Mouse (Mus musculus) MEL (cell line): ENCODE data around the gene Ppp2r5a.

Experiments used
- CTCF ChIP-seq, 3 experiments: IDR thresholded peaks in 2 of 3; conservative IDR thresholded peaks in 1 of 3; 2 replicates each; pipeline ENCODE4 v1.5.1; 2011 to 2012; ENCODE audit warnings: low read length in 3 of 3, low read depth in 2 of 3, mild to moderate bottlenecking in 2 of 3, improper control_type of control experiment in 1 of 3, inconsistent platforms in 1 of 3, mixed read lengths in 1 of 3, moderate library complexity in 1 of 3; ENCODE audit not compliant: control insufficient read depth in 1 of 3, insufficient read depth in 1 of 3, poor library complexity in 1 of 3, severe bottlenecking in 1 of 3
- EP300 ChIP-seq, 2 experiments: IDR thresholded peaks; 2 replicates each; pipeline ENCODE4 v1.6.1; 2011; ENCODE audit warnings: improper control_type of control experiment in 2 of 2, low read length in 2 of 2, low read depth in 1 of 2, mild to moderate bottlenecking in 1 of 2
- HCFC1 ChIP-seq: IDR thresholded peaks from 2 replicates; pipeline ENCODE4 v1.6.1; 2012; ENCODE audit warnings: low read depth, mild to moderate bottlenecking, inconsistent platforms, low read length, improper control_type of control experiment, moderate library complexity
- KAT2A ChIP-seq: conservative IDR thresholded peaks from 2 replicates; pipeline ENCODE4 v1.6.1; 2012; ENCODE audit warnings: low read depth, low read length, improper control_type of control experiment, inconsistent platforms
- MEF2A ChIP-seq: IDR thresholded peaks from 2 replicates; pipeline ENCODE4 v1.6.1; 2014; ENCODE audit warnings: low read depth, mild to moderate bottlenecking, inconsistent platforms, low read length, improper control_type of control experiment; ENCODE audit not compliant: poor library complexity, insufficient replicate concordance, severe bottlenecking; ENCODE audit errors: extremely low read depth
- POLR2A ChIP-seq, 2 experiments: IDR thresholded peaks; 2 replicates each; pipeline ENCODE4 v1.6.1; 2011 to 2012; ENCODE audit warnings: low read length in 2 of 2, mild to moderate bottlenecking in 2 of 2, control low read depth in 1 of 2, improper control_type of control experiment in 1 of 2, low read depth in 1 of 2, moderate library complexity in 1 of 2; ENCODE audit not compliant: control insufficient read depth in 1 of 2, insufficient read depth in 1 of 2, poor library complexity in 1 of 2
- POLR2AphosphoS2 ChIP-seq: IDR thresholded peaks from 2 replicates; pipeline ENCODE4 v1.6.1; 2011; ENCODE audit warnings: low read length, improper control_type of control experiment
- SMC3 ChIP-seq: IDR thresholded peaks from 2 replicates; pipeline ENCODE4 v1.6.1; 2011; ENCODE audit warnings: low read depth, low read length, improper control_type of control experiment
- TAL1 ChIP-seq: IDR thresholded peaks from 2 replicates; pipeline ENCODE4 v1.6.1; 2012; ENCODE audit warnings: mild to moderate bottlenecking, inconsistent platforms, low read length, moderate library complexity, mixed read lengths
- USF1 ChIP-seq: IDR thresholded peaks from 2 replicates; pipeline ENCODE4 v1.6.1; 2014; ENCODE audit warnings: low read depth, mild to moderate bottlenecking, inconsistent platforms, low read length, improper control_type of control experiment, moderate library complexity

DNA sequence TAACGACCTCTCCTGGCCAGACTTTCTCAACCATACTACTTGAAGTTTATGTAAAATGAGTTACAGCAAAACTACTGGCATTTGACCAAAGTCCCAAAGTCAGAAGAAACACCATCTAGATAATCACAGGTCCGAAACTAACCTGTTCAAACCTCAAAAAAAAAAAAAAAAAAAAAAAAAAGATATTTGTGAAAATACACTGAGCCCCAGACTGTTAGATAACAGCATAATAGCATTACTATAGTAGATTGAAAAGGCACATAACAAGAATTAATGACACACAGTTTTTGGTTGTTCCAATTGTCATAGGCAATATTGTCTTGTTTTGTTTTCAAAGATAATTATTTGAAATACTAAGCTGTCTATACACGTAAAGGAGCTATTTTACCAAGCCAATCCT is 9.5 kb downstream of the Ppp2r5a start:
- TF ChIP-seq SMC3 (no peak), HCFC1 (no peak), MEF2A (no peak), KAT2A (no peak), EP300 (IDR thresholded peaks at IDR 0.05; ENCODE audit: low read depth in 1 of 2, low read length in 2 of 2) (no peak), CTCF (IDR thresholded peaks at IDR 0.05 in 2 of 3, conservative IDR thresholded peaks at IDR 0.05 in 1 of 3; ENCODE audit: control insufficient read depth in 1 of 3, insufficient read depth in 1 of 3, low read depth in 2 of 3, low read length in 3 of 3, poor library complexity in 1 of 3, severe bottlenecking in 1 of 3) (no peak), POLR2AphosphoS2 (no peak), USF1 (no peak), TAL1 (no peak), POLR2A (IDR thresholded peaks at IDR 0.05; ENCODE audit: control insufficient read depth in 1 of 2, insufficient read depth in 1 of 2, low read depth in 1 of 2, low read length in 2 of 2, poor library complexity in 1 of 2) (no peak)
